8 mouse cellular contexts compared by ENCODE assay signal in the genomic region with DNA sequence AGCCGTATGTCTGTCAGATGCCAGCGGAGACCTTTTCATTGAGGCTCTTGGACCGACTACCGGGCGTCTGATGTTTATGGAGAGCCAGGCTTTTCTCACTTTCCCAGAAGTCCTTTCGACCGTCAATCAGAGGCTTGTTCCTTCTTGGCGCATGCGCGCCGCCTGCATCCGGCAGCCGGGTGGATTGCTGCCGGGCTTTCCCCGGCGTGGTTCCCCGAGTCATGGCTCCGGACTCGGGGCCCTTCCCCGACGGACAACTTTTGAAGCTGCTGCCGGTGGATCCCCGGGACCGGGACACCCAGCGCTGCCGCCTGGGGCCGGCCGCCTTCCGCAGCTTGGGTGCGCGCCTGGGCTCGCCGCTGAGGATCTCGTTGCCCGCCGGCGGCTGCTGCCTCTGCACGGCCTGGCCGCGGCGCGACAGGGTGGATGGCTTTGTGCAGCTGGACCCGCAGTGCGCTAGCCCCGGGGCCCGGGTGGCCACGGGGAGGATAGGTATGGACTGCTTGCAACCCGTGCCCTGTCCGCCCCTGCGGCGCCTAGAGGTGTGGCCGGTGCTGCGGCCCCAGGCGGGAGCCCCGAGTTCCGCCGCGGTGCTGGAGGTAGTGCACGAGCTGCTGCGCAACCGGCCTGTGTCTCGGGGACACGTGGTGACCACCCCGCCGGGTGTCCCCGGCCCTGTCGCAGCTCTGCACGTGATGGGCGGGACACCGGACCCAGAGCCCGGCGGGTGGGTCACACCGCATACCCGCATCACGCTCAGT. TPM values are rescaled to one million over a fixed set of nuclear protein-coding genes. Genes with fewer than 3 reads are reported as not detected.
DNase-seq lines count a peak whose midpoint lies in the region; ATAC-seq lines count a peak whose summit lies in the region.

No protein-coding gene starts in this region.

- peak overlapping the region; percentile 76 for H3K9ac ChIP-seq in intestine, embryonic 14.5 days (ENCODE audit: low read length)

- H3K36me3 ChIP-seq in intestine, embryonic 14.5 days (ENCODE audit: control insufficient read depth, insufficient read depth, low read length) = peaks cover 19% of the 10 kb centered on the region

- peak; percentile 83 for ATAC-seq in intestine, embryonic 14.5 days (replicated peaks; ENCODE audit: low FRiP score, low TSS enrichment, low read depth)

- no peaks in the 10 kb centered on the region for H3K27me3 ChIP-seq in intestine, embryonic 14.5 days (replicated peaks; ENCODE audit: control insufficient read depth, insufficient read depth, low read length)

- DNase-seq in adrenal gland, adult 2 months = peak; percentile 92
- DNase-seq in embryo, embryonic 11 days = peak; percentile 93
- peak; percentile 85 for DNase-seq in gastrocnemius, postnatal 25 days
- peak; percentile 87 for DNase-seq in intestine, embryonic 14.5 days (ENCODE audit: low spot score)
- DNase-seq in left cerebral cortex, postnatal 25 days (ENCODE audit: low spot score in 2 of 2) = peak; percentile 88 to 94
- peak; percentile 92 for DNase-seq in mesoderm, embryonic 11.5 days (ENCODE audit: low read depth, low spot score)
- peak; percentile 89 for DNase-seq in right cerebral cortex, postnatal 25 days
- peak; percentile 75 to 86 for DNase-seq in urinary bladder, postnatal 36 days (ENCODE audit: low spot score in 2 of 2)

- intact Hi-C loops in left cerebral cortex, postnatal 25 days (cut with DNase I) = loop anchor here (10.0 kb wide), 1 partner anchor 124 kb away; no protein-coding TSS in a partner anchor

- H3K9me3 ChIP-seq in intestine, embryonic 14.5 days (ENCODE audit: control insufficient read depth, low read length) = no peaks in the 10 kb centered on the region

- peak overlapping the region; percentile 84 for H3K4me2 ChIP-seq in intestine, embryonic 14.5 days (ENCODE audit: low read length)

- H3K4me3 ChIP-seq in intestine, embryonic 14.5 days (ENCODE audit: low read depth, low read length) = peak overlapping the region; percentile 74

- peaks cover 13% of the 10 kb centered on the region for H3K4me1 ChIP-seq in intestine, embryonic 14.5 days (replicated peaks; ENCODE audit: control insufficient read depth, insufficient read depth, low read length)

- H3K27ac ChIP-seq in intestine, embryonic 14.5 days (ENCODE audit: low read depth) = peak overlapping the region; percentile 52; the same call in 1 of the 2 replicates

- 1% methylated on average over 74 of the region's 75 CpGs for WGBS in intestine, embryonic 14.5 days

RNA-seq across cellular contexts. Expression of a gene that starts 6.1 kb away (rescaled TPM):
- total RNA-seq in adrenal gland, adult 2 months (2021) = 1 to 10 TPM; 1.4 to 2.5 TPM
- polyA plus RNA-seq in adrenal gland, adult 2 months (2012; rRNA removed) = not detected in 2 replicates
- not detected for total RNA-seq in gastrocnemius, postnatal 25 days (2021)
- 3.2 and 5.2 TPM in 2 replicates for polyA plus RNA-seq in intestine, embryonic 14.5 days (2014; fragmentation: Nextera tagmentation; extraction: Ambion mirVana)
- not detected for total RNA-seq in left cerebral cortex, postnatal 25 days (2021)

RNA-seq across cellular contexts. Expression of a gene that starts 19.5 kb away (rescaled TPM):
- total RNA-seq in adrenal gland, adult 2 months (2021) = 1 to 10 TPM; 4.4 to 6.6 TPM
- 2.3 and 3.3 TPM in 2 replicates for polyA plus RNA-seq in adrenal gland, adult 2 months (2012; rRNA removed)
- 10 to 100 TPM in 1 of 2 experiments, 1 to 10 TPM in 1; 9.3 to 12.7 TPM for total RNA-seq in gastrocnemius, postnatal 25 days (2021)
- polyA plus RNA-seq in intestine, embryonic 14.5 days (2014; fragmentation: Nextera tagmentation; extraction: Ambion mirVana) = 12.4 and 13.2 TPM in 2 replicates
- total RNA-seq in left cerebral cortex, postnatal 25 days (2021) = 10 to 100 TPM; 53.7 to 55.2 TPM

Comparison
In these comparisons a context has a peak if more than half of its experiments do, and no peak if none do; other contexts are left out.
1. Peak in every context shown above with its lines: DNase-seq, ATAC-seq, H3K4me3 ChIP-seq and H3K27ac ChIP-seq.